Mouse (Mus musculus): ENCODE results near the gene Gm49384. TPM values are rescaled to one million over a fixed set of nuclear protein-coding genes. Genes with fewer than 3 reads are reported as not detected.

Gm49384 gene
- total RNA-seq, 2 experiments from 2014 or later: 2.4 to 3.2 TPM

- intact Hi-C loops (cut with DNase I): no loop called here
- no peak for DNase-seq (ENCODE audit: low spot score in 2 of 2)
Measured at GRCm38 (mm10) chr12:69210056-69210979, 6.3 kb upstream of the Gm49384 start.

GRCm38 (mm10) chr12:69208520-69208919, 4.5 kb upstream of the Gm49384 start:
- no peak for DNase-seq (ENCODE audit: low spot score in 2 of 2)
- intact Hi-C loops (cut with DNase I): no loop called here

GRCm38 (mm10) chr12:69207926-69208325, 3.9 kb upstream of the Gm49384 start:
- intact Hi-C loops (cut with DNase I): no loop called here

DNA sequence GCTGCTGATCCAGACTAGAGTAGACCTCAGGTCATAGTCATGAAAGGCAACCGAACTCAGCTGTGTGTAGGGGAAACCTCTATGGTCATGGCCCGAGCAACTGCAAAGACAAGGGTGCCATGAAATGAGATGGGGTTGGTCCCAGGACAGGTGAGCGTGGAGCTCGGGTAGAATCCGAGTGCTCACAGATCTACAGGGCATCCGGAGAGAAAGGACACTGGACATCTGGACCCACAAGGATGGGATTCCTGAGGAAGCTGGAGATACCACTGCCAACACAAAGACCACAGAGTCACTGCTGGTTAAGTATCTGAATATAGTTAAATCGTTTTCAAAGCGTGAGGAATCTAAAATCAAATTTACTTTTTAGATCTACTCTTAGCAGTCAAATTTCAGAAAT, 3.3 kb upstream of the Gm49384 start:
- intact Hi-C loops (cut with DNase I): no loop called here
- no peak for DNase-seq (ENCODE audit: low spot score in 2 of 2)

More at GRCm38 (mm10) chr12:69207926-69208325, 3.9 kb upstream of the Gm49384 start:
- DNase-seq (ENCODE audit: low spot score in 2 of 2): no peak

DNA sequence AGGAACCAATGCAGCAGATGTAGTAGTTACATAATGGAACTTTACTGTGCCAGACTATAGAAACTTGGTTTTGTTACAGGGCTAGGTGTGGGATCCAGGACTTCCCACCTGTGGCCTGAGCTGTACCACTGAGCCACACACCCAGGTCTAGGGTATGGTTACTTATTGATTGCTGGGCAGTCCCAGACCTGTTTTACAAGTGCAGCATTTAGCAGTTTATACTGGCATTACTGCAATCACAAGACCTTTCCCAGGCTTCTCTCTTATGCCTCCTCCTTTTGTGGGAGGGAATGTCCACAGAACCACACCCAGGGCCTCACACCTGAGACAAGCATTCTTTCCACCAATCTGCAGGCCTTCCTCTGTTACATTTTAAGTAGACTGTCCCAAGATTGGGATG, 5.1 kb downstream of the Gm49384 start:
- DNase-seq (ENCODE audit: low spot score in 2 of 2): no peak
- intact Hi-C loops (cut with DNase I): loop anchor here (2.0 kb wide), 1 partner anchor 98 kb away; the partner anchor contains the start of gene Klhdc2

GRCm38 (mm10) chr12:69198164-69198535, 5.9 kb downstream of the Gm49384 start, which contains the start of gene Dnaaf2:
Gene Dnaaf2 (minus strand): TSS chr12:69198429.
- peak; percentile 66 to 75 for DNase-seq (ENCODE audit: low spot score in 2 of 2)
- intact Hi-C loops (cut with DNase I): loop anchor here (2.0 kb wide), 1 partner anchor 99 kb away; the partner anchor contains the start of gene Klhdc2

- intact Hi-C loops (cut with DNase I): loop anchor here (2.0 kb wide), 1 partner anchor 99 kb away; the partner anchor contains the start of gene Klhdc2
- peak; percentile 22 to 34 for DNase-seq (ENCODE audit: low spot score in 2 of 2)
Measured at GRCm38 (mm10) chr12:69197378-69198163, 6.5 kb downstream of the Gm49384 start.

- DNase-seq (ENCODE audit: low spot score in 2 of 2): peak; percentile 53 to 72
Measured at GRCm38 (mm10) chr12:69196444-69197377, 7.4 kb downstream of the Gm49384 start, which contains the start of gene Gm49383. Gene Gm49383 (minus strand): TSS chr12:69197104.

GRCm38 (mm10) chr12:69192637-69193036, 11.4 kb downstream of the Gm49384 start:
- intact Hi-C loops (cut with DNase I): no loop called here
- DNase-seq (ENCODE audit: low spot score in 2 of 2): no peak

More at GRCm38 (mm10) chr12:69196444-69197377, 7.4 kb downstream of the Gm49384 start, which contains the start of gene Gm49383:
- intact Hi-C loops (cut with DNase I): no loop called here

DNA sequence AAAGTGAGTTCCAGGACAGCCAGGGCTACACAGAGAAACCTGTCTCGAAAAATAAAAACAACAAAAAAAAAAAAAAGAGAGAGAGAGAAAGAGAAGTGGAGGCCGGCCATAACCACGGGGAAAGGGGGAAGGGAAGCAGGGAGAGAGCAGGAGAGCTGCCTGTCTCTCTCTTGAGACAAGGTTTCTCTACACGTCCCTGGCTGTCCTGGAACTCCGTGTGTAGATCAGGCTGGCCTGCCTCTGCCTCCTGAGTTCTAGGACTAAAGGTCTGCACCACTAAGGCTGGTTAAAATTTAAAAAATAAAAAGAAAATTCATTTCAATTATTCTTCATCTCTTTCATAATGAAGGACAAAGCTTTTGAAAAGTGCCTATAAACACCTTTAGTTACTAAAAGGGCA, 12.7 kb downstream of the Gm49384 start:
- DNase-seq (ENCODE audit: low spot score in 2 of 2): no peak
- intact Hi-C loops (cut with DNase I): no loop called here

DNA sequence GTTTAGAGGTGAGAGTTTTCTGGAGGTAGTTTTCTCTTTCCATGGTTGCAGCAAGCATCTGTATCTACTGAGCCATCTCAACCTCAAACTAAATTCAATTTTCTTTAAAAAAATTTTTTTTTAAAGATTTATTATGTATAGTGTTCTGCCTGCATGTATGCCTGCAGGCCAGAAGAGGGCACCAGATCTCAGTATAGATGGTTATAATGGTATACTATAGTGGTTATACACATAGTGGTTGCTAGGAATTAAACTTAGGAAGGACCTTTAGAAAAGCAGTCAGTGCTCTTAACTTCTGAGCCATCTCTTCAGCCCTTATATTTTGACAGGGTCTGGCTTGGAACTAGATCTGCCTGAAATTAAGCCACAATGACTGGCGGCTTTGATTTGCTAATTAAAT, 13.5 kb downstream of the Gm49384 start:
- intact Hi-C loops (cut with DNase I): no loop called here
- no peak for DNase-seq (ENCODE audit: low spot score in 2 of 2)

- no peak for DNase-seq (ENCODE audit: low spot score in 2 of 2)
- intact Hi-C loops (cut with DNase I): no loop called here
Measured at GRCm38 (mm10) chr12:69190074-69190473, 14.0 kb downstream of the Gm49384 start.

DNA sequence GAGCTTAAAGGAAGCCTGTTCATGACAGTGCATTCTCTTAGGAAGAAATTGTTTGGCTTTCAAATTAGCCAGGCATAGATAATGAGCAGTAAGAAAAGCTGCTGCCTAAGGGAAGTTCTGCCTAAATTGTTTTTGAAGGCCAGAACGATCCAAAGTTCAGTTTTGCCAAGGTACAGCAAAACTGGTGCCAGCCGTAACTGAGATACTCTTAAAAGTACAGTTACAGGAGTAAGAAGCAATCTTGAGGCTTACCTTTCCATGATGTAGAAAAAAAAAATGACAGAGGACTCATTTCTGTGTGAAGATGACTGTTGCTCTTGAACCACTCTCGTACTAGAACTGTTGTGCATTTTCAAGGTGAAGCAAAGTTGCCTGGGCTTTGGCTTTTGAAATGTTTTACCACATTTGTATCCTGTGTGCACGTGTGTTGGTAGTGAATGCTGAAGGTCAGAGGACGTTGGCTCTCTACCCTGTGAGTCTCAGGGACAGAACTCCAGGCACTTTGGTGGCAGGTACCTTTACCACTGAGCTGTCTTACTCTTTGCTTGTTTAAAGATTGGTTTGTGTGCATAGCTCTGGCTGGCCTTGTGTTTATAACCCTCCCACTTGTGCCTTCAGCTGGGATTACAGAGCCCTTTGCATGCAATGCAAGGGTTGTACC, 17.1 kb downstream of the Gm49384 start:
- intact Hi-C loops (cut with DNase I): no loop called here
- no peak for DNase-seq (ENCODE audit: low spot score in 2 of 2)

- intact Hi-C loops (cut with DNase I): no loop called here
- no peak for DNase-seq (ENCODE audit: low spot score in 2 of 2)
Measured at GRCm38 (mm10) chr12:69185371-69185770, 18.7 kb downstream of the Gm49384 start.

- intact Hi-C loops (cut with DNase I): no loop called here
- DNase-seq (ENCODE audit: low spot score in 2 of 2): peak; percentile 52 to 63
Measured at GRCm38 (mm10) chr12:69184342-69185295, 19.4 kb downstream of the Gm49384 start.

- DNase-seq (ENCODE audit: low spot score in 2 of 2): peak; percentile 98 to 100
Measured at GRCm38 (mm10) chr12:69183583-69184308, 20.3 kb downstream of the Gm49384 start, which contains the start of the genes Rpl36al and Mgat2. Gene Rpl36al (minus strand): TSS chr12:69184083. Gene Mgat2 (plus strand): TSS chr12:69184157.

More at GRCm38 (mm10) chr12:69183583-69184308, 20.3 kb downstream of the Gm49384 start, which contains the start of the genes Rpl36al and Mgat2:
- intact Hi-C loops (cut with DNase I): no loop called here

All from left cerebral cortex, postnatal 14 days (tissue).